Mouse (Mus musculus) mouse embryonic stem cell (cell line): Measurements from ENCODE around the gene Vdr.

ENCODE experiments used
- in situ Hi-C, 2 experiments: fragments of 300-500 bp; cut with MboI; formaldehyde crosslinking; loops; 1 replicate in 1 of 2; 3 replicates in 1 of 2; pipeline ENCODE4 v1.14.3; 2019 to 2020; ENCODE audit warnings: low sequenced_read_pairs in 2 of 2, low pct_unique_long_range_greater_than_20kb in 1 of 2, mixed read lengths in 1 of 2; ENCODE audit not compliant: unreplicated experiment in 1 of 2

The Vdr gene

DNA sequence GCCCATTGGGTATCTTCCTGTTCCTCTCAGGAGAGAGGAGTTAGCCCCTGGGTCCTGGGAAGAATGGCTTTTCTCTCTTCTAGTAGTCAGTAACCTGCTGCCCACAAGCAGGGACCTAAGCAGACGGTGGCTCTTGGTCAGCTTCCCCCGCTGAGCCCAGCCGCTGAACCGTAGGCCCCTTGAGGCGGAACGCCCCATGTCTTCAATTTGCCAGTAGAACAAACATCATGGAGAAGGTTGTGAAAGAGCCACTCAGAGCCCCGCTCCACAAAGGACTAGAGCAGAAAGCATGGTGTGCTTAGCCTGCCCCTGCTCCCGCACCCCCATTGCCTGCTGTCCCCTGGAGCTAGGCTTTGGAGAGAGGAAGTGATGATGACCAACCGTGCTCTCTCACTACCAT lies 14.1 kb downstream of the Vdr start:
- in situ Hi-C loops = no loop called here

DNA sequence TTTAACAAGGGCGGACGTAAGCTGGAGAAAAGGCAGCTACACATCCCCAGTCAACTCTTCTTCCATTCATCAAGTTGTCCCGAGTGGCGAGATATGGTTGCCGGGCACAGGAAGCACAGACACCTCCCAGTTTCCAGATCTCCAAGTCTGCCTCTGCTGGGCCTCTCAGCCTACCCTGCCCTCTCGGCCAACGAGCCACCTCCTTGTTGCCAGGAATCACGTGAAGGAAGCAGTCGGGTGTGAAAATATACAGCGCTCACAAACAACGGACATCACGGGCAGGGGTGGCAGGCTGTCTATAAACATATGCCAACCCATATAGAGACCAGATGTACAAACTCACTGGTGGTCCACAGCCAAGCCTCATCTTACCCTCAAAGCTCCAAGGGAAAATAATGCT lies 14.6 kb downstream of the Vdr start:
- in situ Hi-C loops = no loop called here

DNA sequence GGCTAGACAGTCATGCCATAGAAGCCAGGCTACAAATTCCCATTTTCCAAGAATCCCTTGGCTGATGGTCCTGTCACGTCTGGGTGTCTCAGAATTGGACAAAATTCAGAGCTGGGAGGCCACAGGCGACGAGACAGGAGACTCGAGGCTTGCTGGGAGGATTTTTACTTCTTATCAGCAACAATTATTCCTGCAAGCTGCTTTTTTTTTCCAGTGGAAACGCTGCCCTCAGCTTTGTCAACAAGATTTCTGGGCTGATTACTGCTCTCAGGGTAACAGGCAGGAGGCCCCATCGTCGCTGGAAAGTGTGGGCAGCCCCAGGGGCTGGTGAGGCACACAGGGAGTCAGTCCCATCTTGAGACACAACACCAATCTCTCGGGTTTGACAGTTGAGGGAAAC lies 17.9 kb downstream of the Vdr start:
- in situ Hi-C loops = no loop called here

DNA sequence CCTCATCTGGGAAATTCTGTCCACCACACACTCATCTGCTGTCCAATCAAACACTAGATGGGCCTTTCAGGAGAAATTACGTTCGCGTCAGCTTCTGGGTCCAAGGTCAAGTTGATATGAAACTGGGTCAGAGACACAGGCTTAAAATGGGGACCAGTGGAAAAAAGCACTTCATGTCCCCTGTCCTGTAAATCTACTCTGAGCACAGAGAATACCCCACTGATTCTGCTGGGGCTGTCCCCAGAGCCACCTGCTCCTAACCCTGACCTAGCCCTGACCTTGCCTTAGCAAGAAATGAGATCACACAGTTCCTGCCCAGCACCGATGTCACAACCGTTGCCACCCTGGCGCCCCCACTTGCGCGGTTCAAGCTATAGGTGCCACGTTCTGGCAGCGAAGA lies 20.0 kb downstream of the Vdr start:
- in situ Hi-C loops = no loop called here

DNA sequence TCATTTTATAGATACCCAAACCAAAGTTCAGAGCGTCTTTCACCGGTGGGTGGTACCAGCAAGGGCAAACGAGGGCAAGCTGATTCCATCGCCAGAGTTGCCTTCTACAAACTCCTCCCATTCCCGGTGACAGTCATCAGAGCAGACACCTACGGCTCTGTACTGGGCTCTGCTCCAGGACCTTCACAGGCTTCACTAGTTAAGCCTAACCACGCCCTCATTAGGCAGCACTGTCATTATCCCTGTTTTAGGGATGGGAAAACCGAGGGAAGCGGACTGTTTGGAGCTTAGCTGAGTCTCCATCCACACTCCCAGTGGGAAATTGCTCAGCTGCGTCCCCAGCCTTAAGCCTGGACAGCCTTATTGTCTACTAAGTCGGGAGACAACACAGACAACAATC lies 20.4 kb downstream of the Vdr start:
- in situ Hi-C loops = no loop called here

DNA sequence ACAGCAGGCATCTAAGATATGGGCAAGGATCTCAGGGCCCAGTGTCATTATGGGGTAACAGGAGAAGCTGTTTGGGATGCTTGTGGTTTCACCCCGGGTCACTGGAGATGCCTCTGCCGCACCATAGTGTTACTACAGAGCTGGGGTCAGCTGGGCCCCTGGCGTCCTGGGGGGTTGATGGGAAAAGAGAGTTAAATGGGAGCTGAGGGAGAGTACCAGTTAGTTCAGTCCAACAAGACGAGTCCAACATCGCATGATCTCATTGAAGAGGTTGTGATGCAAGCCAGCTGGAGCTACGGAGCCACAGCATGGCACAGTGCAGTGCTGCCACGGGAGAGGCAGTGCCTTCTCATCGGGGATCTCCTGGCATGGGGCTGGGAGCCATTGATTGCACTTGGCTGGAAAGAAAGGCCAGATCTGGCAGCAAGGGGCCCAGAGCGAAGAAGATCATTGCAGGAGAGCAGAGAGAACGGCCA lies 22.9 kb downstream of the Vdr start:
- in situ Hi-C loops = no loop called here

DNA sequence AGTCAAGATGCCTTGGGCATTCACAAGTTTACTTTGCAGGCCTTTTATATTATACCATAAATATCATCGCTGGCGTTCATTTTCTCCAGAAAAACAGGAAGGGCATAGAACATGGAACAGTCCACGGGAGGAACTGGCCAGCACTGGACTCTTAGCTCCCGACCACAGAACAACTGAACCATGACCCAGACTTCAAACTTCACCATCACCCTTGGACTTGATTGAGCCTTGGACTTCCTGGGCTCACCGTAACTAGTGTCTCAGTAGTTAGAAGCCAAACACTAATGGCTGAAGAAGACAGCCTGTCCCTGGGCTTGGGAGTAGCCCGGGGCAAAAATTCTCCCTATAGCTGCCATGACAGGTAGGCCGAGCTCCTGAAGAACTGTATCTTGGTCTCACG lies 29.0 kb downstream of the Vdr start:
- in situ Hi-C loops = no loop called here

DNA sequence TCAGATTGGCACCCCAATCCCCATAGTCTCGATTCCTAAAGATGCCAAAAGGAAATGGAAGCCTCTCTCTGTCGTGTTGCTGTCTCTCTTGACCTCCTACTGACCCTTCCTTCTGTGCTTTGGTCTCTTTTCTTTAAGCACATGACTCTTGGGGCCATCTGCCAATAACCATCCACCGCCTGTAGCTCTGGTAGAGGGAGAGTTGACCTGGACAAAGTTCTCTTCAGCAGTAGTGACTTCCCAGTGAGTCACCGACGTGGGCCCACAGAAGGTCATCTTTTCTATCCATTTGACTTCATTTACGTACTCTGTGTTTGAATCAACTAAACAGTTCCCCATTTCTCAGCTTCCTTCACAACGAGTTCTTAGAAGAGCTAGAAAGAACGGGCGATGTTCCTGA lies 30.0 kb downstream of the Vdr start:
- in situ Hi-C loops = no loop called here

DNA sequence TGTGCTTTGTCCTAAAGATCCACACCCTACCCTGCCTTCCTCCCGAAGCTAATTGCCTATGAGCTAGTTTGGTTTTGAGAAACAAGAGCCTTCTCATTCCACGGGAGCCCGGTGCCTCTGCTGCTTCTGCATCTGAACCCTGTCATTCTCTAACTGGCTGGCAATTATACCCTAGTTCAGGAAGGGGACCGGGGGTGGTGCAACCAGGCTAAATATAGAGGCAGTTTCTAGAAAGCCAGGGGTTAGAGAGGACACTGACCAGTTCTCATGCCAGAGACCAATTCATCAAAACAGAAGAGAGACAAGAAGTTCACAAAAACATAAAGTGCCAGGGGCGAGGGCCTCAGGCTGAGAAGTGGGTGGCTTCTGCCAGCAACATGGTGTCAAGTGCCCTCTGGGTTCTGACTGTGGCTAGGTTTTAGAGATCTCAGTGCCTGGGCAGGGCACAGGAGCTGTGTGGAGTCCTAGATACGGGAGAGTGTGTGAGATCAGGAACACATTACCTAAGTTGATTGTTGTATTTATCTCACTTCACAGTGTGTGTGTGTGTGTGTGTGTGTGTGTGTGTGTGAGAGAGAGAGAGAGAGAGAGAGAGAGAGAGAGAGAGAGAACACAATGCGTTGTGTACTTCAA lies 31.6 kb downstream of the Vdr start:
- in situ Hi-C loops = no loop called here

DNA sequence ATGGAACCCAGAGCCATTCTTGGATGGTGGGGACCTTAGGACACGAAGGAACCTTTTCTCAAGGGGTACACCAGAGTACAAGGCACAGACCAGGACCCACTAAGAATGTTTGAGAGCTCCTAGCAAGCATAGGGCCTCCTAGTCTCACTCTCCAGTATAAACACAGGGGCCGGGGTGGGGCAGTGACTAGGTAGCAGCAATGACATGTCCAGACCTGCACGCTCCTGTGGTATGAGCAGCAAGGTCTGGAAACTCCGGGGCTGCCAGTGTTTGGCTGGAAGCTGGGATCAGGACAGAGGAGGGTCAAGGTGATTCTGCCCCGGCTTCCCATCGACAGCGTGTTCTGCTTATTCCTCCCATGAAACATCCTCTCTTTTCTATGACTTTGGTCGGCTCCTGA lies 34.6 kb downstream of the Vdr start:
- in situ Hi-C loops = no loop called here

DNA sequence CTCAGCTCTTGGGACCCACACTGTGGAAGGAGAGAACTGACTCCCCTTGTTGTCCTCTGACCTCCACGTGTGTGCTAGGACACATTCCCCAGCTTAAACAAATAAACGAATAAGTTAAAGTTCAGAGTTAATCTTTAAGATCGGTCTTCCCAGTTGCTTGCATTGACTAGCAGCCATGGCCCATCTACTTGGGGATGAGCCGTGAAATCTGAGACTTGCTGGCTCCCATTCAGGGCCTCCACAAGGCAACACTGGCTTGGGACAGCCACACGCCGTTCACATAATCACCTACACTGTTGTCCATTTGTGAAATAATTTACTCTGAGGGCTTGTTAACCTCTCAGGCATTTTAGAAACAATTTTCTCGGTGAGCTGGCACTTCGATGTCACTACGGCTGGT lies 36.7 kb downstream of the Vdr start:
- in situ Hi-C loops = loop anchor here in 1 of 2 experiments (25.0 kb wide), 1 partner anchor 289 kb away; the partner anchor contains the start of genes Asb8 and Ccdc184

DNA sequence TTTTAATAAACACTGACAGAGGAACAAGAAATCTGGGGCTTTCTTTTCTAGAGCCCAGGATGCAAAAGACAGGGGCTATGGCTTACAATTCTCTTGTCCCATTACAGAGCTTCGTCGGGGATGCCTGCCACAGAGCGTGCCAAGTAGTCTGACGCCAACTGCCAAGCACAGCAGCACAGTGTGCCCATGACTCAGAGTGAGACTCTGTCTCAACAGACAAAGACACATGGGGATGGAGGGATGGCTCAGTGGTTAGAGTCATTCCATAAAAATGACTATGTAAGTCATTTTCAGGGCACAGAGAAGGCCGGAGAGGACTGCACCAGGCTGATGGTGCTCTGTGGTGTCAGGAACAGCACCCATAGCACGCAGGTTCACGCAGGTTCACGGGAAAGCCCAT lies 38.3 kb downstream of the Vdr start:
- in situ Hi-C loops = loop anchor here in 1 of 2 experiments (25.0 kb wide), 1 partner anchor 290 kb away; the partner anchor contains the start of genes Asb8 and Ccdc184

DNA sequence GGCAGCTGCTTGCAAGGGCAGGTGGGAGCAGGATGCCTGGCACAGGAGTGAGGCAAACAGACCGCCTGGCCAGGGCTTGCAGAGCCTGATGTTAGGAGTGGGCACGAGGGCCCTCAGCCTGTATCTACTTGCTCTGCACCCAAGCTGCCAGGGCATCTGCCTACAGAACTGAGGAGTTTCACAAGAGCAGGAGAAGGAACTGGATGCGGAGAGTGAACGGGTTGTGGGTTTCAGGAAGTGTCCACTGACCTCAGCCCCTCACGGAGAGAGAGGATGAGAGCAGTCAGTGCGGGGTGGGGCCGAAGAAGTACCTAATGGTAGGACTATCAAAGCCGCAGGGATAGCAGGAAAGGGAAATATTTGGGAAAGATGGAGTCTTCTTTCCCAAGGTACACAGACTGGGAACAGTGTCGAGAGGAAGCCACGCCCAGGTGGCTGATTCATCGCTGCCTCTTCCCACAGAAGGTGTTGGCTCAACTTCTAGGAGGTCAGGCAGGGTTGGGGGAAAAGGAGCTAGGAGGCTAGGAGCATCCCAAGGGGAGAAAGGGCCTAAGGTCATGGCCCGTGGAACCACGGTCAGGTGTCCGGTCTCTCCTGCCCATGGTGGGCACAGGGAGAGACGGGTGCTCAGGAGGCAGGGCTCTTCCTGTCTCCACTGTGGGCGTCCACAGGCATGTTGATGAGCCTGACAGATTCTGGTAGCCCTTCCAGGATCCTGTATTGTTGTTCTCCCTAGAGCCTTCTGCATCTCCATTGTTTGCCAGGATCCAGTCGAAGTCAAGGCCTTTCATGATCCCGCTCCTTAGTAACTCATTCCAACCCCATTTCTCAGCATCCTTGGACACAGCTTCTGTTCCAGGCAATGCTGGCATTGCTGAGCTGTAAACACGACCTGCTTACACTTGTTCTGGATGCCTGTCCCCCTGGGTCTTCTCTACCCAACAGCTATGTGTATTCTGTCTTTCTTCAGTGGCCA lies 39.1 kb downstream of the Vdr start:
- in situ Hi-C loops = loop anchor here in 1 of 2 experiments (25.0 kb wide), 1 partner anchor 291 kb away; the partner anchor contains the start of genes Asb8 and Ccdc184

DNA sequence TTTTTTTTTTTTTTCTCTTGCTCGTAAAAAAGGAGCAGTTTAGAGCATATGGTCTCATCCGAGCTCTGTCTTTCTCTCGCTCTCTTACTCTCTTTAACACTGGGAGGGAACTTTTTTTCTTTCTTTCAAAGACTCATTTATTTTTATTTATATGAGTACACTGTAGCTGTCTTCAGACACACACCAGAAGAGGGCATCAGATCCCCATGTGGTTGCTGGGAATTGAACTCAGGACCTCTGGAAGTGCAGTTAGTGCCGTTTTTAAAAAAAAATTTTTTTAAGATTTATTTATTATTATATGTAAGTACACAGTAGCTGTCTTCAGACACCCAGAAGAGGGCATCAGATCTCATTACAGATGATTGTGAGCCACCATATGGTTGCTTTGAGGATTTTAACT lies 40.3 kb downstream of the Vdr start:
- in situ Hi-C loops = loop anchor here in 1 of 2 experiments (25.0 kb wide), 1 partner anchor 292 kb away; the partner anchor contains the start of genes Asb8 and Ccdc184

DNA sequence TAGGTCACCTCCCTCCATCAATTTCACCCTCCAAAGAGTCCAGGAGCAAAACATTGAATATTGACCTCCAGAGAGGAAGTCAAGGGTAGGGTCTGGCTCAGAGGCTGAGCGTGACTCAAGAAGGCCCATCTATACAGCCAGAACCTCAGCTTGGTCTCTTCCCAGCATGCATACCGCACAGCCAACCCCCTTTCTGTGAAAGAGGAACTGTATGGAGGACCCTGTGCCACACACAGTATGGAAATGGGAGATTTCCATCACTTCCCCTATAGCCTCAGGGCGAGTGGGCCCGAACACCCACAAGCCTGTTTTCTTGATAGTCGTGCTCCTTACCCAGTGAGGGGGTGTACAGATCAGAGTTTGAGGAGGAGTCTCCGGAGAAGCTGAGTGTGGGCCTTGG lies 41.4 kb downstream of the Vdr start:
- in situ Hi-C loops = loop anchor here in 1 of 2 experiments (5.0 to 25.0 kb wide), 2 partner anchors 78 to 293 kb away; partner anchors contain the start of genes Asb8 and Ccdc184

DNA sequence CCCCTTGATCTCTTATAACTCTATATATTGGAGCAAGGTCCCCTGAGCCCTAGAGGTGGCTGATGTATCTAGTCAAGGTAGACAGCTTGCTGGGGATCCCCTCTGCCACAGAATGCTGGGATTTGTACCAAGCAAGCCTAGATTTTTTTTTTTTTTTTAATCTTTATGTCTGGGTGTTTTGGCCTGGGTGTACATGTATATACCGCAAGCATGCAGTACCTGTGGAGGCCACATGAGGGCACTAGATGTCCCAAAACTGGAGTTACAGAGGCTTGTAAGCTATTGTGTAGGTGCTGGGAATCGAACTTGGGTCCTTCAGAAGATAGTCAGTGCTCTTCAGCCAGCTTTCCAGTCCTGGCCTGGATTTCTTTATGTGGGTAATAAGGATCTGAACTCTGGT lies 44.4 kb downstream of the Vdr start:
- in situ Hi-C loops = loop anchor here in 1 of 2 experiments (5.0 to 25.0 kb wide), 2 partner anchors 81 to 296 kb away; partner anchors contain the start of genes Asb8 and Ccdc184

DNA sequence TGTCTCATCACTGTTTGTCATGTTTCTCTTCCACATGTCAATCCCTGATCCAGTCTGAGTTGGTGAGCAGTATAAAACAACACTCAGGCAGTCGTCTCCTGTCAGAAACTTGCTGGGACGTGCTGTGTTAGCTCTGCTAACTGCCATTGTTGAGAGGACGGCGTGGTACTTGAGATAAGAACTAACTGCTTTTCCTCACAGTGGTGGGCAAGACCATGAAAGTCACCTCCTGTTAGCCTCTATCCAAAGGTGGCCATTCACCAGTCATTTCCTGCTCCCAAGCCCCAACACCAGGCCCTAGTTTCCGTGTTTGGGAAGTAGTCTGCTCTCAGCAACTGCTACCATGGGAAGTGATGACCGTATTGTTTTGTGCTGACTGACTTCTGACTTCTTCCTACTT lies 45.3 kb downstream of the Vdr start:
- in situ Hi-C loops = loop anchor here in 1 of 2 experiments (5.0 to 25.0 kb wide), 2 partner anchors 82 to 297 kb away; partner anchors contain the start of genes Asb8 and Ccdc184

DNA sequence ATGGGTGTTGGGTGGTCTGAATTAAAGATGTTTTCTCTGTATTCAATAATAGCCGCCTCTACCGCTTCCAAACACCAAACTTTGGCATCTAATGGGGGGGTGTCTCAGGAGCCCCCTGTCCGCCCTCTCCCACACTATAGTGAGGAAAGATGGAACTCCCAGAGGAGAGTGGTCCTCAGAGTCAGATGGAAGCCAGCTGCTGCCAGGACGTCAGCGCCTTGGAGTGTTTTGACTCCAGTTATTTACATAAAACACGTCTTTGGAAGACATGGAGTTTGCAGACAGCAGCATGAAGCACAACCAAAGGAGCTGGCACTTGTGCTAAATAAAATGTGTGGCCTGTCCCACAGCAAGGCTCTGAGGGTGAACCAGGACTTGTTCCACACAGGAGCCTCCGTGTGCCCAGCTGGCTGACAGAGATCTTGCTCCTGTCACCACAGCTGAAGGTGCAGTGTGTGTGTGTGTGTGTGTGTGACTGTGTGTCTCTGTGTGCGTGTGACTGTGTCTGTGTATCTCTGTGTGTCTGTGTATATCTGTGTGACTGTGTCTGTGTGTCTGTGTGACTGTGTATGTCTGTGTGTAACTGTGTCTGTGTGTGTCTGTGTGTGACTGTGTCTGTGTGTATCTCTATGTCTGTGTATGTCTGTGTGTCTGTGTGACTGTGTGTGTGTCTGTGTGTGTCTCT lies 45.9 kb downstream of the Vdr start:
- in situ Hi-C loops = loop anchor here in 1 of 2 experiments (5.0 to 25.0 kb wide), 2 partner anchors 83 to 298 kb away; partner anchors contain the start of genes Asb8 and Ccdc184
